8 mouse cellular contexts compared by ENCODE assay signal in the genomic region with DNA sequence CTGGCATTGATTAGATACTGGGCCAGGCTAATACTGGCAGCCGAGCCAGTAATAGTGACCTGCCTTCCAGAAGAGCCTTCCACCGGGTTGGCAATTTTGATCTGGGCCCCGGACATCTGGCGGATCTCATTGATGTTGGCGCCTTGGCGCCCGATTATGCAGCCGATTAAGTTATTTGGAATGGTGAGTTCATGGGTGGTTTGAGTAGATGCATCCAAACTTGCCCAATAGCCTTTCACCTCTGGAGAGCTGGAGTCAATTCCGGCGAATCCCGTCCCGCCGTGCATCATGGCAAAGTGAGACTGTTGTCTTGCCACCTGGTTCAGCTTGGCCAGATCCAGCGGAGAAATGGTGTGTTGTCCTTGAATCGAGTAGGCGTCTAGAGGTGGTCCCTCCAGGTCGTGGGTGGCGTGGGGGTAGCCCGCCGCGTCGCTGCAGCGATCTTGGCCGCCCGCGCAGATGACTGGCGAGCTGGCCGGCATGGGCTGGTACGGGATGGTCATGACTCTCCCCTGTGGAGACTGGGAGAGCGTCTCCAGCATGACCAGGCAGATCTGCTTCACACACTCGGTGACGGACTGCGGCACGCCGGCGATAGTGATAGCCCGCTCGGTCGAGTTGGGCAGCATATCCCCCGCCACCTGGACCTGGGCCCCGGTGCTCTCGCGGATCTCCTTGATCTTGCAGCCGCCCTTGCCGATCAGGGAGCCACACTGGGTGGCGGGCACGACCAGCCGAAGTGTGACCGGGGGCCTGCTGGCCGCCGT. TPM values are rescaled to one million over a fixed set of nuclear protein-coding genes. Genes with fewer than 3 reads are reported as not detected.
DNase-seq lines count a peak whose midpoint lies in the region; ATAC-seq and TF ChIP-seq lines count a peak whose summit lies in the region.

No protein-coding gene starts in this region.

- H3K27ac ChIP-seq in heart, embryonic 15.5 days = peak overlapping the region; percentile 99
- H3K27ac ChIP-seq in lung, embryonic 15.5 days = peak overlapping the region; percentile 100
- peak overlapping the region; percentile 66 for H3K27ac ChIP-seq in olfactory bulb, adult 2 months (ENCODE audit: insufficient read depth, low read depth, low read length)

- H3K4me1 ChIP-seq in erythroblast, embryonic 14.5 days (ENCODE audit: control insufficient read depth) = peaks cover 43% of the 10 kb centered on the region
- H3K4me1 ChIP-seq in heart, embryonic 15.5 days (replicated peaks) = peaks cover 25% of the 10 kb centered on the region
- H3K4me1 ChIP-seq in lung, embryonic 15.5 days = peaks cover 25% of the 10 kb centered on the region
- peaks cover 2% of the 10 kb centered on the region; the same call in 1 of the 2 replicates for H3K4me1 ChIP-seq in olfactory bulb, adult 2 months (ENCODE audit: control insufficient read depth, insufficient read depth, low read length)

- TF ChIP-seq CTCF in olfactory bulb, adult 2 months (IDR thresholded peaks at IDR 0.05; ENCODE audit: insufficient read depth, low read depth, low read length) = 0 out of 2 replicates have a peak, but pooled peaks have one; percentile 6

- H3K27me3 ChIP-seq in erythroblast, embryonic 14.5 days (ENCODE audit: control insufficient read depth) = no peaks in the 10 kb centered on the region
- no peaks in the 10 kb centered on the region for H3K27me3 ChIP-seq in heart, embryonic 15.5 days
- H3K27me3 ChIP-seq in lung, embryonic 15.5 days = no peaks in the 10 kb centered on the region

- peak overlapping the region; percentile 71 for H3K4me2 ChIP-seq in heart, embryonic 15.5 days
- H3K4me2 ChIP-seq in lung, embryonic 15.5 days = peak overlapping the region; percentile 86

- ATAC-seq in heart, embryonic 15.5 days (replicated peaks; ENCODE audit: insufficient number of reproducible peaks, insufficient read depth, low FRiP score, low read depth) = 0 out of 2 replicates have a peak, but pooled peaks have one; percentile 2
- 0 out of 2 replicates have a peak, but pooled peaks have one; percentile 8 for ATAC-seq in lung, embryonic 15.5 days (ENCODE audit: borderline replicate concordance, extremely low read depth, low FRiP score, low TSS enrichment)

- H3K36me3 ChIP-seq in erythroblast, embryonic 14.5 days (ENCODE audit: control insufficient read depth) = peaks cover 53% of the 10 kb centered on the region
- H3K36me3 ChIP-seq in heart, embryonic 15.5 days = no peaks in the 10 kb centered on the region
- peaks cover 5% of the 10 kb centered on the region; the same call in 1 of the 2 replicates for H3K36me3 ChIP-seq in lung, embryonic 15.5 days

- WGBS in heart, embryonic 15.5 days = under 1% methylated on average over 51 of the region's 51 CpGs
- under 1% methylated on average over 51 of the region's 51 CpGs for WGBS in lung, embryonic 15.5 days
- under 1% methylated on average over 51 of the region's 51 CpGs for WGBS in olfactory bulb, adult 2 months

- peak overlapping the region; percentile 79 for H3K4me3 ChIP-seq in erythroblast, embryonic 14.5 days (replicated peaks)
- peak overlapping the region; percentile 74 for H3K4me3 ChIP-seq in heart, embryonic 15.5 days
- peak overlapping the region; percentile 70 for H3K4me3 ChIP-seq in lung, embryonic 15.5 days
- peak overlapping the region; percentile 64 for H3K4me3 ChIP-seq in olfactory bulb, adult 2 months (ENCODE audit: insufficient read depth, low read depth, low read length)

- peak; percentile 56 for DNase-seq in 416B (ENCODE audit: low read depth)
- peak; percentile 55 to 61 for DNase-seq in adrenal gland, postnatal 36 days
- peak; percentile 46 for DNase-seq in layer of hippocampus, adult 11-12 months (ENCODE audit: low spot score)
- DNase-seq in thymus, postnatal 14 days = peak; percentile 56

- H3K9me3 ChIP-seq in erythroblast, embryonic 14.5 days (ENCODE audit: control insufficient read depth, low read length) = no peaks in the 10 kb centered on the region
- H3K9me3 ChIP-seq in heart, embryonic 15.5 days (replicated peaks) = no peaks in the 10 kb centered on the region
- H3K9me3 ChIP-seq in lung, embryonic 15.5 days = no peaks in the 10 kb centered on the region

- TF ChIP-seq POLR2A in olfactory bulb, adult 2 months (IDR thresholded peaks at IDR 0.05; ENCODE audit: insufficient read depth, low read depth, low read length) = no peak

- peak overlapping the region; percentile 97 for H3K9ac ChIP-seq in heart, embryonic 15.5 days
- H3K9ac ChIP-seq in lung, embryonic 15.5 days = peak overlapping the region; percentile 97

RNA-seq across cellular contexts. Expression of gene Pcbp1, which starts 1.1 kb away (rescaled TPM):
- 100 to 1,000 TPM; 316 to 364 TPM for total RNA-seq in adrenal gland, postnatal 36 days (2021)
- polyA plus RNA-seq in erythroblast, embryonic 14.5 days (2012) = 148 and 149 TPM in 2 replicates
- polyA plus RNA-seq in heart, embryonic 15.5 days (2015; fragmentation: Nextera tagmentation; extraction: Ambion mirVana) = 313 and 337 TPM in 2 replicates
- 554 and 556 TPM in 2 replicates for polyA plus RNA-seq in lung, embryonic 15.5 days (2015; fragmentation: Nextera tagmentation; extraction: Ambion mirVana)
- polyA plus RNA-seq in olfactory bulb, adult 2 months (2012; ENCODE audit: insufficient read depth, insufficient read length, low replicate concordance, missing spikeins) = not detected in 2 replicates

Comparison
In these comparisons a context has a peak if more than half of its experiments do, and no peak if none do; other contexts are left out.
1. Peak in every context shown above with its lines: DNase-seq, ATAC-seq, H3K4me3 ChIP-seq and H3K27ac ChIP-seq.